Comparison of ENCODE assay signal across 14 mouse cellular contexts in genomic region chr6:149260801-149261239, GRCm38 (mm10). TPM values are rescaled to one million over a fixed set of nuclear protein-coding genes. Genes with fewer than 3 reads are reported as not detected.
A peak's percentile ranks its signal among the peaks of the same experiment; 100 is the strongest.
DNase-seq lines count a peak whose midpoint lies in the region; ATAC-seq lines count a peak whose summit lies in the region.
"Had no signal": no experiment of that assay in that cellular context is flagged by ENCODE, and none has a peak within 500 bp of the region (broad histone marks: within the 10 kb centered on the region; RNA-seq: fewer than 3 reads in every experiment).

No protein-coding gene starts in this region.

- H3K4me1 ChIP-seq in liver, embryonic 12.5 days: 0 out of 2 replicates have a peak, but pooled peaks cover 4% of the 10 kb centered on the region
- H3K4me1 ChIP-seq: embryonic facial prominence, embryonic 13.5 days had no signal

- no peak overlapping the region for H3K9ac ChIP-seq in liver, embryonic 12.5 days
- H3K9ac ChIP-seq: embryonic facial prominence, embryonic 13.5 days had no signal

- DNase-seq in lung, postnatal 25 days (ENCODE audit: low spot score): peak; percentile 29
- DNase-seq in lung, postnatal 14 days: no peak
- peak; percentile 28 for DNase-seq in c-Kit-positive CD71-negative TER-119-negative erythroid progenitor cells, embryonic 14.5 days (ENCODE audit: low read depth)
- no peak for DNase-seq in kidney, adult 9 months
- DNase-seq in urinary bladder, postnatal 25 days (ENCODE audit: low spot score): no peak
- DNase-seq in kidney, postnatal 14 days: no peak
- DNase-seq: adrenal gland, postnatal 14 days; cerebellum, adult 8-10 months; heart, adult 2 months; lung, adult 2 months; thymus, adult 18-20 months had no signal

- no peaks in the 10 kb centered on the region for H3K27me3 ChIP-seq in liver, embryonic 12.5 days (replicated peaks)
- H3K27me3 ChIP-seq: embryonic facial prominence, embryonic 13.5 days had no signal

- ATAC-seq in liver, embryonic 12.5 days: peak; percentile 65
- ATAC-seq in neutrophil, adult 5-6 weeks (ENCODE audit: extremely low read depth, insufficient number of reproducible peaks, low FRiP score, poor library complexity, severe bottlenecking): peak; percentile 88

- H3K36me3 ChIP-seq in liver, embryonic 12.5 days: no peaks in the 10 kb centered on the region
- H3K36me3 ChIP-seq: embryonic facial prominence, embryonic 13.5 days had no signal

- no peaks in the 10 kb centered on the region; the same call in 1 of the 2 replicates for H3K9me3 ChIP-seq in liver, embryonic 12.5 days (replicated peaks)

- H3K27ac ChIP-seq in liver, embryonic 12.5 days: no peak overlapping the region
- H3K27ac ChIP-seq: embryonic facial prominence, embryonic 13.5 days; heart, adult 2 months had no signal

- no peak overlapping the region for H3K4me3 ChIP-seq in liver, embryonic 12.5 days
- H3K4me3 ChIP-seq: embryonic facial prominence, embryonic 13.5 days; heart, adult 2 months had no signal

- H3K4me2 ChIP-seq in liver, embryonic 12.5 days: no peak overlapping the region
- H3K4me2 ChIP-seq: embryonic facial prominence, embryonic 13.5 days had no signal

- WGBS in liver, embryonic 12.5 days (ENCODE audit: insufficient replicate concordance): 44% methylated on average over 3 of the region's 3 CpGs

RNA-seq across cellular contexts. Expression of gene Resf1, which starts 48.4 kb away (rescaled TPM):
- polyA plus RNA-seq in liver, embryonic 12.5 days (2016; fragmentation: Nextera tagmentation; extraction: Ambion mirVana): 34.5 and 35.0 TPM in 2 replicates
- total RNA-seq in neutrophil, adult 5-6 weeks (2017): 354 and 418 TPM in 2 replicates

Comparison
In these comparisons a context has a peak if more than half of its experiments do, and no peak if none do; other contexts are left out.
1. DNase-seq: peak in lung, postnatal 25 days (single experiment) and c-Kit-positive CD71-negative TER-119-negative erythroid progenitor cells, embryonic 14.5 days (single experiment); none in lung, postnatal 14 days (single experiment), kidney, adult 9 months (single experiment), urinary bladder, postnatal 25 days (single experiment) and kidney, postnatal 14 days (single experiment).